Mouse (Mus musculus) monocyte, adult 2 months (primary cell): ENCODE measurements around the gene Mcfd2.
A peak's percentile ranks its signal among the peaks of the same experiment; 100 is the strongest.

Experiments used
- DNase-seq, 2 experiments: peaks; one replicate each; pipeline ENCODE4 v3.0.0; 2022; ENCODE audit warnings: low spot score in 2 of 2, low read depth in 1 of 2

The Mcfd2 gene

DNA sequence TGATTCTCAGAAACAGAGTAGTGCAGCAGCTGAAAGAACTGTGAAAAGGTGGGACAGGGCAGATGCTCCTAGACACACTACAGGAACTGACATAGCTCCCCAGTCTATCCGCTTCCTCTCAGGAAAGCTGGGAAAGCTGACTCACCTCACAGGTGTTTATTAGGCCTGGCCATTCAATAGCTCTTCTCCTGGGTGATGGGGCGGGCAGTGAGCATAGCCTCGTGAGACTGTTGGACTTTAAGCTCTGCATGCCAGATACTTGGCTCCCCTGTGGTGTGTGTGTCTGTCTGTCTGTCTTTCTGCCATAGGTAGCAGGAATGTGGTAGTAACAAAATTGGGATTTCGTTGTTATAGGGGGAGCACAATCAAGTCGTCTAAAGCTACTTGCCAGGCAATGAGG, 23.6 kb upstream of the Mcfd2 start:
- DNase-seq = no peak

- no peak for DNase-seq
Measured at GRCm38 (mm10) chr17:87288131-87288530, 22.4 kb upstream of the Mcfd2 start.

GRCm38 (mm10) chr17:87287197-87287777, 21.6 kb upstream of the Mcfd2 start:
- no peak for DNase-seq

DNA sequence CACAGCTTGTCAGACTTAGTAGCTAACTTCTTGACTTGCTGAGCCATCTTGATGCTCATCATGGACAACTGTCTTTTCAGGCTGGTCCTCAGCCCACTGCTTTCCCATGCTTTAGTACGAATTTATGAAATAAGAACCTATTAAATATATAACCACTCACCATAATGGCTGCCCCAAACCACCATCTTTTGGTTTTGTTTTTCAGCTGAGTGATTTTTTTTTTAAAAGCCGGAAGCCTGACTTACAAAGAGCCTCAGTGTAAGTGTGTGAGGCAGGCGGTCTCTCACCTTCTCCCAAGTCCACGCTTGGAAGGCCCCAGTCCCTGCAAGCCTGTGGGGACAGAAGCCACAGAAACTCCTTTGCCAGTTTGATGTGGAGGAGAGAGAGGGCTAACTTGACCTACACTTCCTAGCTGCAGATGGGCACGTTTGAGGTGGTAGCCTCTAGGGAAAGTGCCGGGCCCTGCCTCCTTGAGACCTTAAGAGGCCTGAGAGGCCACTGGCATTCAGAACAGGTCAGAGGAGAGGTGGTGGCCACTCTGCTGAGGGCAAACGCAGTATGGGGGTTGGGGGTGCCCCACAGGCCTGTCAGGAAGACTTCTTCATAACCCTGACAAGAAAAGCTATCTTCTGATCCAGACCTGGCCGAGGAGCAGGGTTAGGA, 20.9 kb upstream of the Mcfd2 start:
- DNase-seq = no peak

DNA sequence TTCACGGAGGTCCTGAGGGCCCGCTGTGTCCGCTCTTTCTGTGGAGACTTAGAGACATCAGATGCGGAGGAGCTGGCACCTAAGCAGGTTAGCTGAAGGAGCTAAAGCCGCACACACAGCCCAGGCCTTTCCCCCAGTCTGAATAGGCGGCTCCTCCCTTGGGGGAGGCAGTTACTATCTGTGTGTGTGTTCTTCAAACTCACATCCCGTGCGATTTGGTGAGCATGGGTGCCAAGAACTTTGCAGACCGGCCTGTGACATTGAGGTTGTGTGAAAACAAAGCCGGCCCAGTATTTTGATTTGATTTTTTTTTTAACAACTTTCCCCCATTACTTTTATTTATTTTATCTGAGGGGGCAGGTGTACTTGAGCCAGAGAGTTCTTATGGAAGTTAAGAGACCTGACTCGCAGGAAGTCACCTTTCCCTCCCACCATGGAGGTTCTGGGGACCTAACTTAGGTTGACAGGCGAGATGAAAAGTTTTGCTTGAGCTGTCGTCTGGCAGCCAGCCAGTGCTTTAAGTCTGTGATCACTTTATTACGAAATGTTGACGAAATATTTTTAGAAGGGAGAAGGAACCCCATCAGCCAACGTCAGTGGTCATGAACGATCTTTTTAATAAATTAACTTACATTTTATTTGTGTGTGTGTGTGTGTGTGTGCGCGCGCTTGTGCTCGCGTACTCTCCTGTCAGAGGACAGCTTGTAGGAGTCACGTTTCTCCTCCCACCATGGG, 20.2 kb upstream of the Mcfd2 start:
- peak in 1 of 2 experiments; percentile 25 for DNase-seq

DNA sequence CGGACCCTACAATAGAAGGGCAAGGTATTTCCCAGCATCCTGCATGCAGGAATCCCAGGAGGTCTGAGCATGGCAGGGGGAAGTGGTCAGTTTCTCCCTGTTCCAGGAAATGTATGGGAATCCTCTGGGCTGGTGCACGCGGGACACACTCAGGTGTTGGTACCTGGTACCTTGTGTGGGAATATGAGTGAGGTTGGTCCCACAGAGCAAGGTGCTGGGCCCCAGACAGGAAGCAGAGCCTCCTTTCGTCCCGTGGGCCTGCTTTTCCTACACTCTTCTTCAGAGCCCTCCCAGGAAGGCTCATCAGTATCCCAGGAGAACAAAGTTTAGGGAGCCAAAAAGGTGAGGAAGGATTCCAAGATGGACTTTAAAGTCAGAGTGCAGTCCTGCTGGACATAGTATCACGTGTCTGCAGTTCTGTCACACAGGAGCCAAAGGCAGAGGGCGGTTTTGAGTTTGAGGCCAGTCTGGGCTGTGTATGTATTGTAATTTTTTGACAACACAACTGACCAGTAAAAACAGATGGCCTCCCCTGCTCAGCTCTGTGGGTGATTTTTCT, 18.8 kb upstream of the Mcfd2 start:
- no peak for DNase-seq

GRCm38 (mm10) chr17:87283755-87284481, 18.2 kb upstream of the Mcfd2 start:
- peak; percentile 71 to 73 for DNase-seq

GRCm38 (mm10) chr17:87283055-87283754, 17.5 kb upstream of the Mcfd2 start:
- peak in 1 of 2 experiments; percentile 61 for DNase-seq

DNA sequence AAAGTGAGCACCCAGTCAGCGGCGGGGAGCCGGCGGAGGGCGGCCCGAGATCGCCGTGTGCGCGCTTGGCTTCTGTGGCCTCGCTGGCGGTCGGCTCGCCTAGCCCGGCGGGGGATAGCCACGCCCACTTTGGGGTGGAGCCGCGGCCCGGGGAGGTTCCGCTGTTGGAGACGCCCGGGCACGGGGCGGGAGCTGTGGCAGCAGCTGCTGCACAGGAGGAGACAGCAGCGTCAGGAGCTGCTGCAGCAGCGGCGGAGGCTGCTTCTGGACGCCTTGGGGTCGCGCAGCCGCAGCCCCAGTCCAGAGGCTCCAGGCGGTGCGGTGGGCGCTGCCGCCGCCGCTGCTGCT, 16.9 kb upstream of the Mcfd2 start, which contains the start of gene Ttc7:
Gene Ttc7 (plus strand): TSS at position 181 of the 348 bp plus-strand sequence.
- peak; percentile 96 to 99 for DNase-seq

- DNase-seq = peak; percentile 94 to 95
Measured at GRCm38 (mm10) chr17:87282007-87282705, 16.4 kb upstream of the Mcfd2 start.

- no peak for DNase-seq
Measured at GRCm38 (mm10) chr17:87275363-87276341, 9.9 kb upstream of the Mcfd2 start.

DNA sequence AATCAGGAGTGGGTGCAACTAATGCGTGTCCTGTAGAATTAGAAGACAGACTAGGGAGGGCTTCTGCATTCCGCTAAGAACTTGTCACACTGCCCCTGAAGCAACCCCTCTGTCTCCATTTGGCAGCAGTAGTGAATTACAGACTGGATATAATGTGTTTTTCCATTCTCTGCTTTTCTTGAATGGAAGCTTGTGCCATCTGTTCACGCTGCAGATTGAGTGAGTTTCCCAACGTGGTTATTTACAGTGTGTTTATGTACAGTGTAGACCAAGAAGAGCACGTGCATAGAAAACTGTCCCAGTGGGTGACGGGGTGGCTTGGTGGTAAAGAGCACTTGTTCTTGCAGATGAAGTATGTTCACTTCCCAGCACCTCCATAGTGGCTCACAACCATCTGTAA, 3.7 kb upstream of the Mcfd2 start:
- no peak for DNase-seq

DNA sequence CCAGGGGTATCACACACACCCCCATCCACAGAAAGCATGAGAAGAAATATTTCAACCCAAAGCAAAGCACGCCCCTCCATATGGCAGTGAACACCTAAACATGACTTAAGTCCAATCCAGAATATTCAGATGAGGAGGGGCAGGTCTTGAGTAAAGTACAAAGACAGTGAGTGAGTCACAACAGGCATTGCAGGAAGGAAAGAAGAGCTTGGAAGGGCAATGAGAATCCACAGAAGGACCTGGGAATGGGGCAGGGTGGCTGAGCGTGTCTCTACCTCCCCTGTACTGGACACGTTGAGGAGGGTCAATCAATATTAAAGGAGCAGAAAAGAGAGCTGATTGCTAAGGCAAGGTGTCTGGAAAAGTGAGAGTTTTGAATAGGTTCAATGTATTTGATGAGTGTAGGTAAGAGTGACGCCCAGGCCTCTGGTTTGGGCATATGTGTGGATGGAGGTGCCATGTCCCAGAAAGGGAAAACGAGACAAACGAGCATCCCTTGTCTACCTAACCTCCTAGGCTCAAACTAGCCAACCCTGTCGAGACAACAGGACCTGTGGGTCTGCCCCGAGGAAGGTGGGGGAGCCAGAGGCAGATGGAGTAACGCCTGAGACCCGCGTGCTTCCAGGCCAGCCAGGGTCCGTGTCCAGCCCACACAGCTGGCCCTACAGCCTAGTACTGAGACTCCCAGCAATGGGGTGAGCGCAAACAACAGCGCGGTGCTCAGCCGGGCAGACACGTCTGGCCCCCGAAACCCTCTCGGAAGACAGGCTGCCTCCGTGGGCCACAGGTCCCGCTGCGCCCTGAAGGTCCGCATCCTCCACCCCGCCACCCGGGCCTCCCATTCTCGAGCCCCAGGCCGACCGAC, 576 bp downstream of the Mcfd2 start:
- DNase-seq = no peak

GRCm38 (mm10) chr17:87264054-87264830, 1.5 kb downstream of the Mcfd2 start:
- DNase-seq = no peak

DNA sequence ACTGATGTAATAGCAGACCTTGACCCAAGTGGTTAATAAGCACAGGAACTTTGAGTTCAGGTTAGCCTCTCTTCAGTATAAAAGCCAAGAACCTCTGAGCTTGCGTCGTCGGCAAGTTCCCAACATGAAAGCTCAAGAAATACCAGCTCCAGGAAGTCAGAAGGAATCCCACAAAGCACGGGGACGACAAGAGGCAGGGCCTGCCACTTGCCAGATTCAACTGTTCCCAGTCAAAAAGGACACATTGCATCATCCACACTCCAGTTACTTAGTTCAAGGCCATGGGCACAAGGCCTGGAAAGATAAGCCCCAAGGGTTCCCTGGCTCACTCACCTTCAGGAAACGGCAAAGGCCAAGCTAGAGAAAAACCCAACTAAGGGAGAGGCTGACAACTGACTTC, 2.3 kb downstream of the Mcfd2 start:
- DNase-seq = no peak

GRCm38 (mm10) chr17:87255672-87256071, 10.1 kb downstream of the Mcfd2 start:
- DNase-seq = peak; percentile 25 to 42

- DNase-seq = no peak
Measured at GRCm38 (mm10) chr17:87254384-87254783, 11.4 kb downstream of the Mcfd2 start.
